Mouse (Mus musculus): ENCODE measurements around the gene Zswim5.

Zswim5 gene

DNA sequence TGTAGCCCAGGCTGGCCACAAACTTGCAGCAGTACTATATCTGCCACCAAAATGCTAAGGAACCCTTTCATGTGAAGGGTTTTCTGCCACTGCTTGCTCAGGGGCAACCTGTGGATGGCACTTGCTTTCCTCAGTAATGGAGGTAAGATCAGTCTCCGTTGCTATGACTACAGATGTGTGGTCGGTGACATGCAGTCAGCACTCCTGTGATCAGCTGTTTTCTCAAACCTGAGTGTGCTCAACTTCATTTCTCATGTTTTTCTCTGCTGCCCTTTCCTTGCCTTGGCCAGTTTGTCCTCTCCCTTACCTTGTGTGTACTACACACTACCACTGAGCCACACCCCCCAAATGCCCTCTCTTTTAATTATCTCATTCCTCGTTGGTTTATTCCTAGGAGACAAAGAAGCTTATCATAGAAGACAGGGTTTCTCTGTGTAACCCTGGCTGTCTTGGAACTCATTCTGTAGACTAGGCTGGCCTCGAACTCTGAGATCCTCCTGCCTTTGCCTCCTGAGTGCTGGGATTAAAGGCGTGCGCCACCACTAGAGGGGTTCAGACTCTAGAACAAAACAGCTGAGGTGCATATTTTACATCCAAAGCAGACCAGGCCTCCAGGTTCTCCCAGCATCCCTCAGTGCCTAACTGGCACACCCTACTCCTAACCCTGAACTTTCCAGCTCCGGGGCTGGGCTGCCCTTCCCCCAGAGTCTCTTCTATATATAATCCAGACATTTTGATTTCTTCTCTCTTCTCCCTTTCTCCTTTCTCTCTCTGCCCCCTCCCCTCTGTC is 128.6 kb downstream of the Zswim5 start:
- DNase-seq (ENCODE audit: low read depth, low spot score): no peak

DNA sequence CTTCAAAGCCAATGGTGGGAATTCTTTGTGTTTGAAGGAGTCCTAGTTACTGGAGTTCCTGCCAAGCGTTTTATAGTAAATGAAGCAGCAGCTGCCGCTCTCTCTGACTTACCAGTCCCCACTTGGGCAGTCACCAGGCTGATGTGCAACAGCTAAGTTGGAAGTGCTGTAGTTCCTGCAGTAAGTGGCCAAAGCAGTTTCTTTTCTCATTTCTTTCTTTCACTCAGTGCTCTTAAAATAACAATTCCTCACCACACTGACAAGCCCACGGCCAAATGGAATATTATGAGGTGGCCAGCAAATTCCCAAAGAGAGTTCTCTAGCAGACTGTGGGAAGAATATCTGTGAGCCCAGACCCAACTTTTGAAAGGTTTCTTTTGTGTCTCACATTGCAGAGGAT is 129.9 kb downstream of the Zswim5 start:
- no peak for DNase-seq (ENCODE audit: low read depth, low spot score)

- peak; percentile 27 for DNase-seq (ENCODE audit: low read depth, low spot score)
These were observed 133.1 kb downstream of the Zswim5 start for GRCm38 (mm10) chr4:117010231-117010630.

- DNase-seq (ENCODE audit: low read depth, low spot score): peak; percentile 10
These were observed 136.4 kb downstream of the Zswim5 start for GRCm38 (mm10) chr4:117013596-117013995.

DNA sequence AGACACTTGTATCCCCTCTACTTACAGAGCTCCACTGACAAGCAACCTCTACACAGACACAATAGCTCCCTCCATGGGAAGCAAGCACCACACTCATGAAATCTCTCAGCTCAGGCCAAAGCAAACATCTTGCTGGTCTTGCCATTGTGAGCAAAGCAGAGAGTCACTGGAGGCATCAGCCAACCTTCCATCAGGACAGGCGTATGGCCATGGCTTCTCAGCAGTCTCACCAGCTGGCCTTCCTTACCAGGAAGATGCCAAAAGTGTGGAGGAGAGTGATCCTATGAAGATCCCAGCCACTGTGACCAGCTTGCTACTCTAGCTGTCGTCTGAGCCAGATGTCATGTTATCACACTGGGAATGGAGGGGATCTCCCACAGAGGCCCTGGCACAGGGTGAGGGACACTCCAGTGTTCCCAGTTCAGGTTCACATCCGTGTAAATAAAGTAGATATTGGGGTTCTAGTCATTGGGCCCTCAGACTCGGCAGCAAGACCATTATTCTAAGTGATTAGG is 137.8 kb downstream of the Zswim5 start:
- no peak for DNase-seq (ENCODE audit: low read depth, low spot score)

DNA sequence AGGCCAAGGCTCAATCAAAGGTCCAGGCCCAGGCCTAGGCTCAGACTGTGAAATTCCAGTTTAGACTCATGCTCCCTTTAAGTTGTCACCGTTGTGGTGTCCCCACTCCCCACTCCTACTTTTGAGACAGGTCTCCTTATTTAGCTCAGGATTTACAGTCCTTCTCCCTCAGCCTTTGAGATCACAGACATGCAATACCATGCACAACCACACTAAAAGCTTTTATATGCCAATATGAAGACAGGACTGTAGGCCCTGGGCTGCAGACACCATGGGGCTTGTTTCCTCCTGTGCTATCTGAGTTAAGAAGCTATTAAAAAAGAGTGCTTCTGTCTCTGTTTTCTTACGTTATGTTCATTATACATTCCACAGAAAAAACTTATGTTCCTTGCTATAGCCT is 140.6 kb downstream of the Zswim5 start:
- DNase-seq (ENCODE audit: low read depth, low spot score): peak; percentile 48

DNA sequence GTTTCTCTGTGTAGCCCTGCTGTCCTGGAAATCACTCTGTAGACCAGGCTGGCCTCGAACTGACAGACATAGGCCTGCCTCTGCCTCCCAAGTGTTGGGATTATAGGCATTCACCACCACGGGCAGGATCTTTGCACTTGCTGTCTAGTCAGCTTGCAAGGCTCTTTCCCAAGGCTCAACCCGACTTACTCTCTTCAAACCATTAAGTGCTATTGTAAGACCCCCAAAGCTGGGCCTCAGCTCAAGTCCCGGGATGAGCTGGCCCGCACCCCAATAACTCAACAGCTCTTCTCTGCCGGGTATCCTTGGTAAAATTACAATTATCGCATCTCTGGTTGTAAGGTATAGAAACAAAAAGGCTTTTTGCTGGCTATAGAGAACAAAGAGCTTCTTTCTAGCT is 141.2 kb downstream of the Zswim5 start:
- no peak for DNase-seq (ENCODE audit: low read depth, low spot score)

DNA sequence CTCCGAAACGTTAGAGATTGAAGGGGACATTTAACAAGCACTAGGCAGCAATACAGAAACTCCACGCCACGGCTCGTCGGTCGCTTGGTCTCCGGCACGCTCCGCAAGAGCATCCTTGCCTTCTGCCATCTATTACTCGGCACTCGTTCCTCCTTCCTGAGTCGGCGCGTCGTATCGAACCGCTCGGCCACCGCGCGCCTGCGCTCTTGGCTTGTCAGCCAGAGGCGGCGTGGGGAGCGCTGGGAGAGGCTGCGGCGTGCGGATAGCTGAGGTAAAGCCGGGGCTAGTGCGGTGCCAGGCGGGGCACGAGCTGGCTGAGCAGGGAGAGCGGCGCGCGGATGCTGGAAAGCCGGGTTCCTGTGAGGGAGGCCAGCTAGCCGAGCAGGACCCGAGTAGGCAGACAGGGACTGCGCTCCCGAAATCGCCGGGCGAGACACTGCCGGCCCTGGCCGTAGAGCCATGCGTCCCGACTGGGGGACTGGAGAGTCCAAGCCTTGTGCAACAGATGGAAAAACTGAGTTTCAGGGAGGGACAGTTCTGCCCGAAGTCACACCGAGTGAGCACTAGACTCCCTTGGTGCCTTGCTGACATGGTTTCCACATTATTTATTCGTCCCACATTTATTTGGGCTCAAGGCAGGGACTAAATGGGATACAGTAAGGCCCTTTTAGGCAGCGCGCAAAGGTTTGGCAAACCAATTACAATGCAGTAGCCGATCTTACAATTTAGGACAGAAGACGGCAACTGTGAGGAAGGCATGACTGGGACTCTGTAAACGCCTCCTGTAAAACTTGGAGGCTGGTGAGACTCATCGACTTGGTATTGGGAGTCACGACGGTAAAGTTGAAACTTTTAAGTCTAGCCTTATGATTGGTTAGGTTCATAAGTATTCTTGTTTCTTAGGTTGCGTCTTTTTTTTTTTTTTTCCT is 142.3 kb downstream of the Zswim5 start, which contains the start of gene Eif2b3:
Gene Eif2b3 (plus strand): TSS at position 197 of the 929 bp plus-strand sequence.
- DNase-seq (ENCODE audit: low read depth, low spot score): peak; percentile 90

DNA sequence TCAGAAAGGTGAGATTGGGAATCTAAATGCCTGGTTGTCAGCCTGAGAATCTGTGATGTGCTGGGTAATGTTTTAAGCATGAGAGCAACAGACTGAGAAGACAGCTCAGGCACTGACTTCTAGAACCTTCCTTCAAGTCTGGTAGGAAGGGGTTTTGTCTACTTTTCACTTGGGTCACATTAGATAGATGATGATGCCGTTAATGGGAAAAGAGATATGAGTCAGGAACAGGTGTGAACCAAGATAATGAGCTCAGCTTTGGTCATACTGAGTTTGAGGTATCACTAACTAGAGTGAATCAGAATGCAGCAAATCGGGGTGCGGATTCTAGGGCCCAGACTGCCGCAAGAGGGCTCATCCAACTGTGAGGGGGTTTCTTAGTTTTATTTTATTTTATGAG is 146.3 kb downstream of the Zswim5 start:
- DNase-seq (ENCODE audit: low read depth, low spot score): no peak

GRCm38 (mm10) chr4:117031105-117031504 is 153.9 kb downstream of the Zswim5 start:
- peak; percentile 8 for DNase-seq (ENCODE audit: low read depth, low spot score)
